In the genomic region with DNA sequence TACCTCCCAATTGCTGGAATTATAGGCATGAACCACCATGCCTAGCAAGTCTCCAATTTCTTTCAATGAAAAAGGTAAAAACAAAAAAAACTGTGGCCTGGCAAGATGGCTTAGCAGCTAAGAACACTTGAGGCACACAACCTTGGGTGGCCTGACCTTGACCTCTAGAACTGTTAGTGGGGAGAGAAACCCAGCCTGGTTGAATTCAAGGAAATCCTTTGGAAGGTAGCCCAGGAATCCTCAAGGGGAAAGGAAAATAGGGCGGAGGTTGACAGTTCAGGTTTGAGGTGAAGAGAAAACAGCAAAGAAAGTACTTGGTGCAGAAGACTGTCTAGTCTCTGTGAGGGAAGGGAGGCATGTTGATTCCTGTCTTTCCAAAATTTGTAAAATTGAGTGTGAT, we compare ENCODE assay signal across 18 mouse cellular contexts. TPM values are rescaled to one million over a fixed set of nuclear protein-coding genes. Genes with fewer than 3 reads are reported as not detected.
DNase-seq lines count a peak whose midpoint lies in the region; TF ChIP-seq lines count a peak whose summit lies in the region.
"Had no signal": no experiment of that assay in that cellular context is flagged by ENCODE, and none has a peak within 500 bp of the region (broad histone marks: within the 10 kb centered on the region; RNA-seq: fewer than 3 reads in every experiment).

No protein-coding gene starts in this region.

- intact Hi-C loops in gastrocnemius, adult 2 months (cut with DNase I) = no loop called here
- intact Hi-C loops in heart, postnatal 10 days (cut with DNase I) = no loop called here
- intact Hi-C loops in left cerebral cortex, postnatal 36 days (cut with DNase I) = no loop called here

- H3K4me3 ChIP-seq in gastrocnemius, adult 2 months = peak overlapping the region; percentile 74
- H3K4me3 ChIP-seq: embryonic facial prominence, embryonic 13.5 days; forebrain, embryonic 10.5 days; liver, embryonic 13.5 days; stomach, embryonic 15.5 days had no signal

- no peak for DNase-seq in gastrocnemius, adult 2 months
- DNase-seq in gastrocnemius, postnatal 25 days = no peak
- peak; percentile 29 for DNase-seq in lung, postnatal 25 days (ENCODE audit: low spot score)
- DNase-seq in lung, postnatal 4 days = no peak
- DNase-seq in heart, postnatal 10 days = peak; percentile 63 to 70
- peak; percentile 21 to 24 for DNase-seq in kidney, postnatal 4 days
- DNase-seq in left cerebral cortex, postnatal 36 days (ENCODE audit: low spot score in 2 of 2) = no peak
- no peak for DNase-seq in right cerebral cortex, adult 2 months (ENCODE audit: low spot score in 2 of 2)
- DNase-seq: liver, embryonic 13.5 days; lung, postnatal 10 days; midbrain, embryonic 14.5 days; right cerebral cortex, postnatal 4 days had no signal

- peak overlapping the region; percentile 89 for H3K27ac ChIP-seq in gastrocnemius, adult 2 months
- H3K27ac ChIP-seq: embryonic facial prominence, embryonic 13.5 days; forebrain, embryonic 10.5 days; hindbrain, postnatal 0 days; liver, embryonic 13.5 days; stomach, embryonic 15.5 days had no signal

- TF ChIP-seq CTCF in gastrocnemius, adult 2 months (IDR thresholded peaks at IDR 0.05) = no peak

RNA-seq across cellular contexts. Expression of gene Thrsp, which starts 3.1 kb away (rescaled TPM):
- total RNA-seq in gastrocnemius, adult 2 months (2021) = 10 to 100 TPM; 18.0 to 20.7 TPM
- 10 to 100 TPM; 22.2 to 31.3 TPM for total RNA-seq in gastrocnemius, postnatal 25 days (2021)
- total RNA-seq in heart, postnatal 10 days (2021) = 10 to 100 TPM; 20.5 to 28.4 TPM
- total RNA-seq in left cerebral cortex, postnatal 36 days (2021) = 10 to 100 TPM; 18.7 to 23.4 TPM
- total RNA-seq: common myeloid progenitor, adult 5-6 weeks; MEL had no signal

RNA-seq across cellular contexts. Expression of gene Ndufc2, which starts 14.6 kb away (rescaled TPM):
- total RNA-seq in gastrocnemius, adult 2 months (2021) = 100 to 1,000 TPM; 254 to 341 TPM
- 100 to 1,000 TPM; 322 to 325 TPM for total RNA-seq in gastrocnemius, postnatal 25 days (2021)
- total RNA-seq in heart, postnatal 10 days (2021) = 100 to 1,000 TPM; 525 to 575 TPM
- 100 to 1,000 TPM; 202 to 220 TPM for total RNA-seq in left cerebral cortex, postnatal 36 days (2021)

RNA-seq across cellular contexts. Expression of gene Kctd14, which starts 36.7 kb away (rescaled TPM):
- under 1 TPM in 1 of 2 experiments, not detected in 1; 0.11 TPM for total RNA-seq in gastrocnemius, adult 2 months (2021)
- under 1 TPM in 1 of 2 experiments, not detected in 1; 0.28 TPM for total RNA-seq in gastrocnemius, postnatal 25 days (2021)
- under 1 TPM; 0.31 to 0.37 TPM for total RNA-seq in heart, postnatal 10 days (2021)
- total RNA-seq in left cerebral cortex, postnatal 36 days (2021) = 1 to 10 TPM; 3.2 to 3.6 TPM

RNA-seq across cellular contexts. Expression of gene Alg8, which starts 43.0 kb away (rescaled TPM):
- 1 to 10 TPM; 3.1 to 4.7 TPM for total RNA-seq in gastrocnemius, adult 2 months (2021)
- total RNA-seq in gastrocnemius, postnatal 25 days (2021) = 1 to 10 TPM; 3.2 to 4.1 TPM
- 1 to 10 TPM; 7.7 to 7.8 TPM for total RNA-seq in heart, postnatal 10 days (2021)
- total RNA-seq in left cerebral cortex, postnatal 36 days (2021) = 10 to 100 TPM in 1 of 2 experiments, 1 to 10 TPM in 1; 7.9 to 11.8 TPM

Comparison
In these comparisons a context has a peak if more than half of its experiments do, and no peak if none do; other contexts are left out.
1. DNase-seq: peak in lung, postnatal 25 days (single experiment), heart, postnatal 10 days (2 of 2) and kidney, postnatal 4 days (2 of 2); none in gastrocnemius, adult 2 months (single experiment), gastrocnemius, postnatal 25 days (single experiment), lung, postnatal 4 days (0 of 2), left cerebral cortex, postnatal 36 days (0 of 2) and right cerebral cortex, adult 2 months (0 of 2).